Mouse (Mus musculus): ENCODE results near the gene Rab38.

DNA sequence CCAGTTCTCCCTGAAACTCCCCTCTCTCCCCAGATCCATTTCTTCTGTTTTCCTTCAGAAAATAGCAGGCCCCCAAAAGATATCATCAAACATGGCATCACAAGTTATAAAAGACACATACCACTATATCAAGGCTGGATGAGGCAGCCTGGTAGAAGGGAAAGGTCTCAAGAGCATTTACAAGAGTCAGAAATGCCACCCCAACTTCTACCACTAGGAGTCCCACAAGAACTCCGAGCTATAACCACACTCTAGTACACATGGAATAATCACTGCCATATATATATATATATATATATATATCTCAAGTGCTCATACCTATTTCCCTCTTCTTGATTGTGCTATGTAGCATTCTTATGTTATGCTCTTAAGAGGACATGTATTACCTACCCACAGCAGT is 92.4 kb downstream of the Rab38 start:
- TF ChIP-seq CTCF (IDR thresholded peaks at IDR 0.05; ENCODE audit: borderline replicate concordance, control insufficient read depth, extremely low read depth, insufficient read depth, low read length, poor library complexity) (no peak), POLR2A (IDR thresholded peaks at IDR 0.05; ENCODE audit: control insufficient read depth, extremely low read depth, insufficient read depth, low read length, poor library complexity) (no peak)
